Mouse (Mus musculus) stomach, postnatal 0 days (tissue): ENCODE results near the gene Kansl2.

Experiments
- CTCF ChIP-seq: IDR thresholded peaks from 2 replicates; pipeline ENCODE4 v1.5.1; 2016; ENCODE audit warnings: antibody characterized with exemption, low read depth, mild to moderate bottlenecking, moderate library complexity
- EP300 ChIP-seq: optimal IDR thresholded peaks from 2 replicates; pipeline ENCODE3; 2016; ENCODE audit warnings: antibody characterized with exemption

- TF ChIP-seq CTCF (no peak), EP300 (no peak)
Measured at GRCm38 (mm10) chr15:98511386-98511928, 22.6 kb downstream of the Kansl2 start.
